Mouse (Mus musculus): ENCODE measurements around the gene Gm49405. TPM values are rescaled to one million over a fixed set of nuclear protein-coding genes. Genes with fewer than 3 reads are reported as not detected.

The Gm49405 gene
- polyA plus RNA-seq (2015; fragmentation: Nextera tagmentation; extraction: Ambion mirVana) = 0.71 and 0.87 TPM in 2 replicates

DNA sequence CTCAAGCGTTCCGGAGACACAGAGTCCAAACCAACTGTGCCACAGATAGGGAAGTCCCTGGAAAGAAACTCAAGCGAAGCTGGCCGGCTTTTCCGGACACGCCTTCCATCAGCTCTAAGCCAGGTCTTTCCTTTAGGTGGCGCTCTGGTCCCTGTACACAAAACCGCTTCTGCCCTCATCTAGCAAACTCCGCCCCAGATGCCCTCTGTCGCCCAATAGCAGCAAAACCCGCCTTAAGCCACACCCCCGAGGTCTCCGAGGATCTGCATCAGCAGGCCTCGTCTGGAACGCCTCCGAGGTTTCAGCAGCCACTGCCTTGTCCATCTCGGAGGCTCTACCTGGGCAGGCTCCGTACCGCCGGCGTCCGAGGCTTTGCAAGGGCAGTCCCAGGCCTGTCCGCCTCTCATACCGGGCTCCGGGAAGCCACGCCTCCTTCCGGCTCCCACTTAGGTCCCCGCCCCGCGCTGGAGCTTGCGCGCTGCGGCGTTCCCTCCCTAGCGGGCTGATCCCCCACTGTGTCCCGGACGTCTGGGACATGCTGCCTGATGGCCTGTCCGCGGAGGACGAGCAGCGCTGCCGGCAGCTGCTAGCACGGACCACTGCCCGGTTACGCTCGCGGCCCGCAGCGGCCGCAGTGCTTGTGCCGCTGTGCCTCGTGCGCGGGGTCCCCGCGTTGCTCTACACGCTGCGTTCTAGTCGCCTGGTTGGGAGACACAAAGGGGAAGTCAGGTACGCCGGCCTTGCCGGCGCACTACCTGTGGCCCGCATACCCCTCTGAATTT is at the start of gene Gm49405, which contains the start of gene Nudt8:
Gene Gm49405, plus strand, starts transcription at position 508 of the 782 bp plus-strand sequence.
Gene Nudt8, plus strand, starts transcription at position 462 of the 782 bp plus-strand sequence.

DNA sequence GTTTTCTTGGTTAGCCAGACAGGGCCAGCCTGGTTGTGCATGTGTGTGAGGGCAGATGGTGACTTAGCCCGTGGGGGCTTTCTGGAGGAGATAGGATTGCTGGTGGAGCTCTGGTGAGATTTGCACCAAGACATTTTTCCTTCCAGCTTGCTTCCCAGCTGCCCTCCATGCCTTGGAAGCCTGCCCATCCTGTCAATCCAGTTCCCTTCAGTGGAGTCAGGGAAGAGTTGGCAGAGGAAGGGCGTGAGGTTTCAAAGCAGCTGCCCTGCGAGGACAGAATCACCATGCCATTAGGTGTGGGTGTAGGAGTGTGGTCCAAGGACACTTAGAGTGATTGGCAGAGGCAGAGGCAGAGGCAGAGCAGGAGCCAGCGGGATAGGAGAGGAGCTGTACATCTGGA is 42.0 kb upstream of the Gm49405 start, which contains the start of gene Aldh3b3:
Gene Aldh3b3, plus strand, starts transcription at position 176 of the 400 bp plus-strand sequence.

GRCm38 (mm10) chr19:3972229-3972628 is 28.2 kb upstream of the Gm49405 start, which contains the start of gene Aldh3b2:
Aldh3b2 (plus strand) TSS chr19:3972328.

GRCm38 (mm10) chr19:3986334-3986733 is 14.1 kb upstream of the Gm49405 start, which contains the start of gene Acy3:
Acy3 (plus strand) TSS chr19:3986570.

DNA sequence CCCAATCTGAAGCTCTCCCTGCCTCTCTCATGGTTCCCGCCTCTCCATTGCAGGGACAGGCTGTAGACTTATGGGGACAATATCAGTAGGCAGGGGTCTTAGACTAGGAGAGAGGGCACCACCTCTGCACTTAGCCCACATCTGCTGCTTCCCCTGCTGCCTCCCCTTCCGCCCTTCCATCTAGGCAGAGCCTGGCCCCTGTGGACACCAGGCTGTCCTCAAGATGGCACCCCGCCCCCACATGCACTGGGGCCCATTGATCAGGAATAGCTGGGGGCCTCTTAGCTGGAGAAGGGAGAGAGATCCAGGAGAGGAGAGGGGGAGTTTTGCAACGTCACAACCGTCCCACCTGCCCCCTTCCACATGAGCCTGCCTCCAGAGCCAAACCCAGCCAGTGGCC is 8.0 kb upstream of the Gm49405 start, which contains the start of gene Tbx10:
Gene Tbx10, plus strand, starts transcription at position 337 of the 400 bp plus-strand sequence.

DNA sequence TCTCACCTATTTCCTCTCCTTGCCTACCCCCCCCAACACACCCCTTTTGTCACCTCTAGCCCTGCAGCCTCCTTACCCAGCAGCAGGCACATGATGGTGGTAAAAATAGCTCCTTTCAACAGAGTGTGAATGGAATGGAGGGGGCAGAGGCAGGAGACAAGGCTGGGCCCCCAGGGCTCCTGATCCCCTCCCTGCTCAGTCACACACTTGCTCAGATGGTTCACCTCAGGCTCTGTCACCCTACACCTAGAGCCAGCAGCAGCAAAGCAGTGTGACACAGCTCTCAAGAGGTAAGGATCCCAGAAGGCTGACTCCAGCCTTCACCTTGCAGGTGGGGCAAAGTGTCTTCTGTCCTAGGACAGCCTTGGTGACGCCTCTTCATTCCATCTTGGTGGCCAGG is 2.7 kb downstream of the Gm49405 start, which contains the start of gene Doc2g:
Gene Doc2g, plus strand, starts transcription at position 202 of the 400 bp plus-strand sequence.

GRCm38 (mm10) chr19:4012432-4013022 is 12.1 kb downstream of the Gm49405 start, which contains the start of gene Ndufv1:
Ndufv1 (minus strand) TSS chr19:4012806.

GRCm38 (mm10) chr19:4037788-4038232 is 37.4 kb downstream of the Gm49405 start, which contains the start of gene Gstp1:
Gstp1 (minus strand) TSS chr19:4037985.

GRCm38 (mm10) chr19:4045966-4046865 is 45.8 kb downstream of the Gm49405 start, which contains the start of gene Gstp2:
Gstp2 (minus strand) TSS chr19:4046023.

Other genes with a start within 250 kb of the Gm49405 start
- gene Kmt5b, start 233.2 kb upstream of the Gm49405 start, polyA plus RNA-seq (2015; fragmentation: Nextera tagmentation; extraction: Ambion mirVana) = 9.7 and 11.8 TPM in 2 replicates
- gene Chka, start 148.9 kb upstream of the Gm49405 start, polyA plus RNA-seq (2015; fragmentation: Nextera tagmentation; extraction: Ambion mirVana) = 11.0 and 14.0 TPM in 2 replicates
- 23.3 and 40.3 TPM in 2 replicates for gene Tcirg1, start 93.5 kb upstream of the Gm49405 start, polyA plus RNA-seq (2015; fragmentation: Nextera tagmentation; extraction: Ambion mirVana)
- 167 and 176 TPM in 2 replicates for gene Ndufs8, start 87.9 kb upstream of the Gm49405 start, polyA plus RNA-seq (2015; fragmentation: Nextera tagmentation; extraction: Ambion mirVana)
- 12.5 and 18.9 TPM in 2 replicates for gene Aldh3b1, start 70.8 kb upstream of the Gm49405 start, polyA plus RNA-seq (2015; fragmentation: Nextera tagmentation; extraction: Ambion mirVana)
- gene Unc93b1, start 65.4 kb upstream of the Gm49405 start, polyA plus RNA-seq (2015; fragmentation: Nextera tagmentation; extraction: Ambion mirVana) = 48.2 and 70.6 TPM in 2 replicates
- gene Aldh3b3, start 42.0 kb upstream of the Gm49405 start, polyA plus RNA-seq (2015; fragmentation: Nextera tagmentation; extraction: Ambion mirVana) = 0.08 and 0.15 TPM in 2 replicates
- gene Aldh3b2, start 28.3 kb upstream of the Gm49405 start, polyA plus RNA-seq (2015; fragmentation: Nextera tagmentation; extraction: Ambion mirVana) = 0.45 and 0.91 TPM in 2 replicates
- gene Acy3, start 14.1 kb upstream of the Gm49405 start, polyA plus RNA-seq (2015; fragmentation: Nextera tagmentation; extraction: Ambion mirVana) = 7.9 and 9.8 TPM in 2 replicates
- 0.06 TPM in 1 of 2 replicates, not detected in the other for gene Tbx10, start 7.9 kb upstream of the Gm49405 start, polyA plus RNA-seq (2015; fragmentation: Nextera tagmentation; extraction: Ambion mirVana)
- 20.8 and 22.9 TPM in 2 replicates for gene Nudt8, start within 50 bp of the Gm49405 start, polyA plus RNA-seq (2015; fragmentation: Nextera tagmentation; extraction: Ambion mirVana)
- gene Doc2g, start 2.7 kb downstream of the Gm49405 start, polyA plus RNA-seq (2015; fragmentation: Nextera tagmentation; extraction: Ambion mirVana) = 1.3 and 1.6 TPM in 2 replicates
- 162 and 170 TPM in 2 replicates for gene Ndufv1, start 12.2 kb downstream of the Gm49405 start, polyA plus RNA-seq (2015; fragmentation: Nextera tagmentation; extraction: Ambion mirVana)
- gene Gstp1, start 37.4 kb downstream of the Gm49405 start, polyA plus RNA-seq (2015; fragmentation: Nextera tagmentation; extraction: Ambion mirVana) = 309 and 335 TPM in 2 replicates
- gene Gstp2, start 45.4 kb downstream of the Gm49405 start, polyA plus RNA-seq (2015; fragmentation: Nextera tagmentation; extraction: Ambion mirVana) = 7.4 and 12.0 TPM in 2 replicates
- 30.1 and 31.1 TPM in 2 replicates for gene Gstp3, start 58.9 kb downstream of the Gm49405 start, polyA plus RNA-seq (2015; fragmentation: Nextera tagmentation; extraction: Ambion mirVana)
- 0.19 TPM in 1 of 2 replicates, not detected in the other for gene Cabp2, start 81.0 kb downstream of the Gm49405 start, polyA plus RNA-seq (2015; fragmentation: Nextera tagmentation; extraction: Ambion mirVana)
- gene Cdk2ap2, start 96.6 kb downstream of the Gm49405 start, polyA plus RNA-seq (2015; fragmentation: Nextera tagmentation; extraction: Ambion mirVana) = 172 and 193 TPM in 2 replicates
- gene Pitpnm1, start 99.4 kb downstream of the Gm49405 start, polyA plus RNA-seq (2015; fragmentation: Nextera tagmentation; extraction: Ambion mirVana) = 16.6 and 22.5 TPM in 2 replicates
- gene Aip, start 125.2 kb downstream of the Gm49405 start, polyA plus RNA-seq (2015; fragmentation: Nextera tagmentation; extraction: Ambion mirVana) = 46.8 and 51.7 TPM in 2 replicates
- not detected in 2 replicates for gene Gpr152, start 139.2 kb downstream of the Gm49405 start, polyA plus RNA-seq (2015; fragmentation: Nextera tagmentation; extraction: Ambion mirVana)
- 0.34 and 0.51 TPM in 2 replicates for gene Cabp4, start 143.4 kb downstream of the Gm49405 start, polyA plus RNA-seq (2015; fragmentation: Nextera tagmentation; extraction: Ambion mirVana)
- 83.9 and 109 TPM in 2 replicates for gene Coro1b, start 148.0 kb downstream of the Gm49405 start, polyA plus RNA-seq (2015; fragmentation: Nextera tagmentation; extraction: Ambion mirVana)
- gene Ptprcap, start 153.0 kb downstream of the Gm49405 start, polyA plus RNA-seq (2015; fragmentation: Nextera tagmentation; extraction: Ambion mirVana) = 54.1 and 74.8 TPM in 2 replicates
- gene Rps6kb2, start 162.7 kb downstream of the Gm49405 start, polyA plus RNA-seq (2015; fragmentation: Nextera tagmentation; extraction: Ambion mirVana) = 30.1 and 37.0 TPM in 2 replicates
- 2.5 and 3.6 TPM in 2 replicates for gene Carns1, start 174.9 kb downstream of the Gm49405 start, polyA plus RNA-seq (2015; fragmentation: Nextera tagmentation; extraction: Ambion mirVana)
- 26.1 and 34.7 TPM in 2 replicates for gene Tbc1d10c, start 190.7 kb downstream of the Gm49405 start, polyA plus RNA-seq (2015; fragmentation: Nextera tagmentation; extraction: Ambion mirVana)
- gene Ppp1ca, start 191.4 kb downstream of the Gm49405 start, polyA plus RNA-seq (2015; fragmentation: Nextera tagmentation; extraction: Ambion mirVana) = 442 and 443 TPM in 2 replicates
- 17.5 and 19.7 TPM in 2 replicates for gene Rad9a, start 201.0 kb downstream of the Gm49405 start, polyA plus RNA-seq (2015; fragmentation: Nextera tagmentation; extraction: Ambion mirVana)
- gene Clcf1, start 213.6 kb downstream of the Gm49405 start, polyA plus RNA-seq (2015; fragmentation: Nextera tagmentation; extraction: Ambion mirVana) = 3.2 and 4.0 TPM in 2 replicates
- not detected in 2 replicates for gene AC109138.7, start 213.7 kb downstream of the Gm49405 start, polyA plus RNA-seq (2015; fragmentation: Nextera tagmentation; extraction: Ambion mirVana)
- 30.2 and 35.5 TPM in 2 replicates for gene Pold4, start 231.3 kb downstream of the Gm49405 start, polyA plus RNA-seq (2015; fragmentation: Nextera tagmentation; extraction: Ambion mirVana)

Data from spleen, postnatal 0 days (tissue).